Mouse (Mus musculus): Measurements from ENCODE around the gene Ngef. TPM values are rescaled to one million over a fixed set of nuclear protein-coding genes. Genes with fewer than 3 reads are reported as not detected.

The Ngef gene
- polyA plus RNA-seq, 1 experiment from 2014 or later: 0.34 TPM

DNA sequence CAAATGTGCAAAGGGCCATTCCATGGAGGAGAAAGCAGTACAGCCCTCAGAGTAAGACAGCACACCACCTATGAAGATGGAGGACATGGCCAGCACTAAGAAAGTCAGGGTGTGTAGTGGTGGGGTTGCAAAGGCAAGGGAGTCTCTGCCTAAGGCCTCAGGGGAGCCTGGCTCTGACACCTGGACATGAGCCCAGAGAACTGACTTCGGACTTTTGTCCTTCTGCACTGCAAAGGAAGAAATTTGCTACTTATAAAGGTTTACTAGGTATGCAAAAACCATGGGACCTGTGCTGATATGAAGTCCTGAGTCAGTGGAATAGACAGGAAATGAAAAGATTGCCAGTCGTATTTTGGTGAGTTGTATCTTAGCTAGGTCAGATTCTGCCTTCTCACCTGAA lies 28.1 kb upstream of the Ngef start:
- no peaks in the 10 kb centered on the region for H3K27me3 ChIP-seq
- H3K4me2 ChIP-seq: no peak overlapping the region
- H3K9me3 ChIP-seq (replicated peaks): no peaks in the 10 kb centered on the region
- no peak overlapping the region for H3K9ac ChIP-seq
- H3K27ac ChIP-seq: no peak overlapping the region
- 57% methylated on average over 2 of the region's 2 CpGs for WGBS
- H3K4me3 ChIP-seq: no peak overlapping the region
- H3K4me1 ChIP-seq (replicated peaks): no peaks in the 10 kb centered on the region
- no peak for ATAC-seq (replicated peaks; ENCODE audit: insufficient number of reproducible peaks, insufficient read depth, low FRiP score, low read depth)
- H3K36me3 ChIP-seq: no peaks in the 10 kb centered on the region

DNA sequence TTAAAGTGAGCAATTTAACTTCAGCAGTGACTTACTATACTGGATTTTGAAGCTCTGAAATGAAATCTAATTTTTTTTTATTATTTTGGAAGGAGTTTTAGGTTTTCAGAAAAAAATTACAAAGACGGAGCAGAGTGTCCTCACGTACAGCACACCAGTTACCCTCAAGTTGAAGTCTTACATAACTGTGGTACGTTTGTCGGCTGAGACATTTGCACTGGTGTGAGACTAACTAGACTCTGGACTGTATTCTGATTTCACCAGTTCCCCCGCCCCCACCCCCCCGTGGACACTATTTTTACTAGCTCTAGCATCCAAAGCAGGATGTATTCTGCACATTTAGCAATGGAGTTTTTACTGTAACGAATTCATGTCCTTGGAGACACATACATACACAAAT lies 26.9 kb upstream of the Ngef start:
- H3K4me3 ChIP-seq: no peak overlapping the region
- no peaks in the 10 kb centered on the region for H3K27me3 ChIP-seq
- H3K9me3 ChIP-seq (replicated peaks): no peaks in the 10 kb centered on the region
- WGBS: 70% methylated on average over 7 of the region's 7 CpGs
- no peak overlapping the region for H3K9ac ChIP-seq
- H3K4me1 ChIP-seq (replicated peaks): no peaks in the 10 kb centered on the region
- no peak for ATAC-seq (replicated peaks; ENCODE audit: insufficient number of reproducible peaks, insufficient read depth, low FRiP score, low read depth)
- no peak overlapping the region for H3K4me2 ChIP-seq
- H3K36me3 ChIP-seq: no peaks in the 10 kb centered on the region
- no peak overlapping the region for H3K27ac ChIP-seq

DNA sequence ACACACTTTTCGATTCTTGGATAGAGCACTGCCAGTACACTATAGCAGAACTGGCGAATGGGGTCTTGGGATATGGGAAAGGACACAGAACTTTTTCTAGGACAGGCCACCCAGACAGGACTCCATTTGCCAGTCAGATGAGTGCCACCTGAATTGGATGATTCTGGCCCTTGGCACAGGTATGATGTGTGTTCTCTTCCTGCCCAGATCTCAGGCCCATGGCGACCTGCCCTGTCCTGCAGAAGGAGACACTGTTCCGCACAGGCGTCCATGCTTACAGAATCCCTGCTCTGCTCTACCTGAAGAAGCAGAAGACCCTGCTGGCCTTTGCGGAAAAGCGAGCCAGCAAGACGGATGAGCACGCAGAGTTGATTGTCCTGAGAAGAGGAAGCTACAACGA lies 21.0 kb upstream of the Ngef start:
- Histone ChIP-seq H3K36me3 (no peaks in the 10 kb centered on the region), H3K4me2 (no peak overlapping the region), H3K4me1 (replicated peaks) (peaks cover 7% of the 10 kb centered on the region; the same call in 1 of the 2 replicates), H3K9me3 (replicated peaks) (no peaks in the 10 kb centered on the region), H3K4me3 (no peak overlapping the region), H3K27ac (no peak overlapping the region; the same call in 1 of the 2 replicates), H3K27me3 (no peaks in the 10 kb centered on the region), H3K9ac (no peak overlapping the region)
- ATAC-seq (replicated peaks; ENCODE audit: insufficient number of reproducible peaks, insufficient read depth, low FRiP score, low read depth): no peak
- 88% methylated on average over 10 of the region's 10 CpGs for WGBS

DNA sequence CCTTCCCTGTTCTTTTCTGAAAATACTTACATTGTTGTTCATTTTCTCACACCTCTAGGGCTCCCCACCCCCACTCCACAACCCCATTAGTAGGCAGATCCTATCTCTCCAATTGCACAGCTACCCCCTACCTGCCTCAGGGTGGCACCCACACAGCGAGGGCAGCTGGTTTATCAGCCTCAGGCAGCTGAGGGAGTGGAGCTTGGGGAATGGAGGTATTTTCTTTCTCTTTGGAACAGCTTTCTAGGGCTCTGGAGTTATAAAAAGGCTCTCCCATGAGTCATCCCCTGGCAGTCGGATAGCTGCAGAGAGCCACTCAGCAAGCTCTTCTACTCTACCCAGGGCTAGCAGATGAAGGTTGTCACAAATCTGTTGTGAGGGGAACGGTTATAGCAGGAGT lies 20.6 kb upstream of the Ngef start:
- Histone ChIP-seq H3K27ac (no peak overlapping the region; the same call in 1 of the 2 replicates), H3K36me3 (no peaks in the 10 kb centered on the region), H3K4me2 (no peak overlapping the region), H3K4me1 (replicated peaks) (peaks cover 7% of the 10 kb centered on the region; the same call in 1 of the 2 replicates), H3K9ac (no peak overlapping the region), H3K4me3 (no peak overlapping the region), H3K27me3 (no peaks in the 10 kb centered on the region), H3K9me3 (replicated peaks) (no peaks in the 10 kb centered on the region)
- ATAC-seq (replicated peaks; ENCODE audit: insufficient number of reproducible peaks, insufficient read depth, low FRiP score, low read depth): no peak
- WGBS: 31% methylated on average over 3 of the region's 3 CpGs

DNA sequence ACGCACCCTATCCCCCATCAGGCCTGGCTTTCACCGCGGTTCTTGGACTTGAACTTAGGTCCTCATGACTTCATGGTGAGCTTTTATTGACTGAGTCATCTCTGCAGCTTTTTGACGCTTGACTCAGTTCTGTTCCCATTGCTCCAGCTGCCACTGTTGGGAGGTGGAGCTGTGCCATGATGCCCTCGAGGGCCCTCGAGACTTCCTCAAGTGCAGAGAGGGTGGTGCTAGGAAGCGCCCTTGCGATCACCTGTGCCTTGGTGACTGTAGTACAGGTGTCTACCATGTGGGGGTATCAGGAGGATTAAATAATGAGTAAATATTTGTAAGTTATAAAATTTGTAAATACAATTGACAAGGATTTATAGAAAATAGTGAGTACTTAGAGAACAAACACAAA lies 16.3 kb upstream of the Ngef start:
- ATAC-seq (replicated peaks; ENCODE audit: insufficient number of reproducible peaks, insufficient read depth, low FRiP score, low read depth): no peak
- Histone ChIP-seq H3K4me2 (no peak overlapping the region), H3K27me3 (no peaks in the 10 kb centered on the region), H3K27ac (no peak overlapping the region), H3K4me1 (replicated peaks) (peaks cover 7% of the 10 kb centered on the region; the same call in 1 of the 2 replicates), H3K9ac (no peak overlapping the region), H3K36me3 (no peaks in the 10 kb centered on the region), H3K9me3 (replicated peaks) (no peaks in the 10 kb centered on the region), H3K4me3 (no peak overlapping the region)
- WGBS: 80% methylated on average over 8 of the region's 8 CpGs

DNA sequence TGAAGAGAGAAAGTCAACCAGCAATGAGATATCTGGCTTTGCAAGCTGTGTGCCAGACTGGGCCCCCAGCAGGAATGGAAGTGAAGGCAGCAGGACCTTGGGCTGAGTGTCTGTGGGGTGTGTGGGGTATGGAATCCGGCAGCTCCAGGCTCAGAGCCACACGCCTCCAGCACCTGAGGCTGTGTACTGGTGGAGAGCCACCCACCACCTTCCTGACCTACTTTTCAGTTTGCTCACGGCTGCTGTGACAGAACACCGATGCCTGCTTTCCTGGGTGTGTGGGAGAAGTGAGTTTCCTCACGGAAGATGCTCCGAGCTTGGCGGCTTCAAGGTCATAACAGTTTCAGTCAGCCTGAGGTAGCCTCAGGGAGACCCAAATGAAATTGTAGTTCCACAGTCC lies 15.5 kb upstream of the Ngef start:
- Histone ChIP-seq H3K36me3 (no peaks in the 10 kb centered on the region), H3K9ac (no peak overlapping the region), H3K27me3 (no peaks in the 10 kb centered on the region), H3K27ac (no peak overlapping the region), H3K4me2 (no peak overlapping the region), H3K4me1 (replicated peaks) (peaks cover 1% of the 10 kb centered on the region; the same call in 1 of the 2 replicates), H3K4me3 (no peak overlapping the region), H3K9me3 (replicated peaks) (no peaks in the 10 kb centered on the region)
- WGBS: 81% methylated on average over 7 of the region's 7 CpGs
- ATAC-seq (replicated peaks; ENCODE audit: insufficient number of reproducible peaks, insufficient read depth, low FRiP score, low read depth): no peak

DNA sequence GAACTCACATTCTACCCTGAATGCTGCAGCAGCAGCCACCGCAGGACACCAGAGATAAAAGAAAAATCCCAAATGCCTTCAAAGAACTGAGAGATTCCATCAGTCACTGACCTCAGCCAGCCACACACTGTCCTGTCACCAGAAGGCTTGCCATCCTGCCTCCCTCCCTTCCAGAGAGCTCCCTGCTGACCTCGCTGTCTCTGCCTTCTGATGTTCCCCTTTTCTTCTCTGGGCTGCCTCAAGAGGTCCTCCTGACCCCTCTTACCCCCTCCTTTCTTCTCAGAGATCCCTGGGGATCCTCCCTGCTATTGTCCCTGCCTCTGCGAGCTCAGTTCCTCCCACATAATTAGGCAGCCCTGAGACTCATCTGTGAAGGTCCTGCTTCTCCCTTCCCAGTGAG lies 7.2 kb upstream of the Ngef start:
- Histone ChIP-seq H3K4me2 (no peak overlapping the region), H3K4me3 (no peak overlapping the region), H3K4me1 (replicated peaks) (0 out of 2 replicates have a peak, but pooled peaks cover 3% of the 10 kb centered on the region), H3K9me3 (replicated peaks) (no peaks in the 10 kb centered on the region), H3K36me3 (no peaks in the 10 kb centered on the region), H3K27me3 (no peaks in the 10 kb centered on the region), H3K27ac (no peak overlapping the region), H3K9ac (no peak overlapping the region)
- 15% methylated on average over 3 of the region's 3 CpGs for WGBS
- ATAC-seq (replicated peaks; ENCODE audit: insufficient number of reproducible peaks, insufficient read depth, low FRiP score, low read depth): no peak

DNA sequence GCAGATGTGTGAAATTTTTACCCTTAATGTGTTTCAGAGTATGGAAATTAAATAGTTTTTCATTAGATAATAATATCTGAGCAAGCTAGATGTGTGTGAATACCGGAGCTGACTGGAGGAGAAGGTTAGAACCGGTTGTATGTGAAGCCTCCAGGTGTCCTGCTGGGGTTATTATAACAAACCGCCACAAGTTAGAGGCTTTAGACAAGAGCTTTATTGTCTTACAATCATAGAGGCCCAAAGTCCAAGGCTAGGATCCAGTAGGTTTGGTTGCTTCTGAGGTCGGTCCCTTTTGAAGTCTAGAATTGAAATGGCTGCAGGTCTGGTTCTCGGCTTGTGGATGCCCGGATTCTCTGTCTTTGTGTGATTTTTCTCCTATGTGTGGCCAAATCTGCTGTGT lies 5.3 kb upstream of the Ngef start:
- H3K9me3 ChIP-seq (replicated peaks): no peaks in the 10 kb centered on the region
- no peaks in the 10 kb centered on the region for H3K36me3 ChIP-seq
- H3K27me3 ChIP-seq: no peaks in the 10 kb centered on the region
- ATAC-seq (replicated peaks; ENCODE audit: insufficient number of reproducible peaks, insufficient read depth, low FRiP score, low read depth): no peak
- no peak overlapping the region for H3K27ac ChIP-seq
- H3K4me3 ChIP-seq: no peak overlapping the region
- 84% methylated on average over 6 of the region's 6 CpGs for WGBS
- H3K4me2 ChIP-seq: no peak overlapping the region
- peaks cover 7% of the 10 kb centered on the region for H3K4me1 ChIP-seq (replicated peaks)
- no peak overlapping the region for H3K9ac ChIP-seq

DNA sequence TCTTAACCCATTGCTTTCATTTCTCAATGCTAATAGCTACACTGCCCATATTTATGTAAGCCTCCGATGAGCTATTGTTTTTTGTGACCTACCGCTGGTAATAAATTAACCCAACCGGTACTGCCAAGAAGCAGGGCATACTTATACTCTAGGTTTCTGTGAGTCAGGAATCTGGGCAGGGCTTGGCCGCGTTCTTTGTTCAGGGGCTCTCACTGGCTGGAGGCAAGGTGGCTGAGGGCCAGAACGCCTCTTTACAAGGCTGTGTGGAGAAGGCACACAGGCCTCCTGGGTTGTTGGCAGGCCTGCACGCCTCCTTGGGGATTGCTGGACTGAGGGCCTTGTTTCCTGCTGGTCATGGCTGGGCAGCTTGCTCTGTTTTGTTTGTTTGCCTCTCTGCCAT lies 1.1 kb upstream of the Ngef start:
- peak overlapping the region; percentile 40 for H3K27ac ChIP-seq
- no peaks in the 10 kb centered on the region for H3K36me3 ChIP-seq
- H3K9ac ChIP-seq: no peak overlapping the region
- H3K4me1 ChIP-seq (replicated peaks): peaks cover 4% of the 10 kb centered on the region
- no peaks in the 10 kb centered on the region for H3K27me3 ChIP-seq
- H3K4me3 ChIP-seq: no peak overlapping the region
- no peak overlapping the region for H3K4me2 ChIP-seq
- WGBS: 46% methylated on average over 7 of the region's 7 CpGs
- peak; percentile 69; the same call in 1 of the 2 replicates for ATAC-seq (replicated peaks; ENCODE audit: insufficient number of reproducible peaks, insufficient read depth, low FRiP score, low read depth)
- no peaks in the 10 kb centered on the region for H3K9me3 ChIP-seq (replicated peaks)

DNA sequence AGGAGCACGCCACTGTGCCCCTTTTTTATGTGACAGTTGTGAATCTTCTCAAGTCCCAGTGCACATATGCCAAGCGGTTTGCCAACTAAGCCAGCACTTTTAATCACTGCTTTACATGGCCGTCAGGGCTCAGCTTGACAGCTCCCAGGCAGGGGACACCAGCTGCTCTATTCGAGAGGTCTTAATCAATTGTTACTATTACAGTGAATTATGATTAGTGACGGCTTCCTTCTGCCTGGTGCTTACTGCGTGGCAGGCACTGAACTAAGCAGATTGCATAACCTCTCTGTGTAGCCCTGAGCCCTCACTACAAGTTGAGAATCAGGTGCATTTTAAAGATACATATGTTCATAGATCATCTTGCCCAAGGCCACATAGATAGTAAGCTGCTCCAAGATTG lies 683 bp upstream of the Ngef start:
- no peak for ATAC-seq (replicated peaks; ENCODE audit: insufficient number of reproducible peaks, insufficient read depth, low FRiP score, low read depth)
- Histone ChIP-seq H3K9ac (no peak overlapping the region), H3K27me3 (no peaks in the 10 kb centered on the region), H3K9me3 (replicated peaks) (no peaks in the 10 kb centered on the region), H3K36me3 (no peaks in the 10 kb centered on the region), H3K4me3 (no peak overlapping the region), H3K4me1 (replicated peaks) (peaks cover 4% of the 10 kb centered on the region), H3K27ac (peak overlapping the region; percentile 5; the same call in 1 of the 2 replicates), H3K4me2 (no peak overlapping the region)
- 64% methylated on average over 6 of the region's 6 CpGs for WGBS

DNA sequence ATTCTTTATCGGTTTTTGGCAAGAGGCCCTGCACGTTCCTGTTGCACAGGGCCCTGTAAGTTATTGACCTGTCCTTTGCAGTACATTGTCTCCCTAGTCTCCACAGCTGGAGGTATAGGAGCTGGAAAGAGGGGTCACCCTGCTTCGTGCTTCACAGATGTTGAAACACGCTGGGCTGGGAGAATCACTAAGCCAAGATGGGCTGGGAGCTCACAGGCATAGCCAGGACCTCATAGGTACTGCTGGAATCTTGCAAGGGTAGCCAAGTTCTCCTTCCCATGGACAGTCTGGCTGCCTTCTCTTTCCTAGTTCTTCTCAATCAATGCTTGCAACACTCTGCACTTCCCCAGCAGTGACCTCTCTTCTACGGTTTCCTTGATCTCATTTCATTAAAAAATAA lies 409 bp downstream of the Ngef start:
- no peak overlapping the region for H3K4me3 ChIP-seq
- peaks cover 4% of the 10 kb centered on the region for H3K4me1 ChIP-seq (replicated peaks)
- no peak overlapping the region for H3K27ac ChIP-seq
- 66% methylated on average over 5 of the region's 5 CpGs for WGBS
- ATAC-seq (replicated peaks; ENCODE audit: insufficient number of reproducible peaks, insufficient read depth, low FRiP score, low read depth): no peak
- H3K9ac ChIP-seq: no peak overlapping the region
- no peaks in the 10 kb centered on the region for H3K27me3 ChIP-seq
- H3K4me2 ChIP-seq: no peak overlapping the region
- no peaks in the 10 kb centered on the region for H3K9me3 ChIP-seq (replicated peaks)
- no peaks in the 10 kb centered on the region for H3K36me3 ChIP-seq

DNA sequence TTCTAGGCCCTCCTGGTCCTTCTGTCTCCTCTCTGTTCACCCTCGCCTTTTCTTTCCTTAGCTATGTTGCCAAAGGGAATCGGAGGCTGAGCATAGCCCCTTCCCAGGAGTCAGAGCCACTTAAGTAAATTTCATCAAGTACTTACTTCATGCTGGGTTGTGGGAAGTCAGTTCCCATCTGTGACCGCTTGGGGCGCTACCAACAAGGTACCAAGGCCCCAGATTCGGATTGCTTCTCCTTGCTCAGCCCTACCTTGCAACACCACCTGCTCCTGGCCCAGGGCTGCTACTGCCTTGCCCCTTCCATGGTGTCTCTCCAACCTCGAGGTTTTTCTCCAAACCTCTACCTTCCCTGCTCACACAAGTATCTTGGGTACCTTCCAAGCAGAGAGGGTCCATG lies 5.3 kb downstream of the Ngef start:
- Histone ChIP-seq H3K36me3 (no peaks in the 10 kb centered on the region), H3K4me3 (no peak overlapping the region), H3K4me1 (replicated peaks) (no peaks in the 10 kb centered on the region), H3K9ac (no peak overlapping the region), H3K27me3 (peaks cover 12% of the 10 kb centered on the region), H3K27ac (no peak overlapping the region), H3K4me2 (no peak overlapping the region), H3K9me3 (replicated peaks) (no peaks in the 10 kb centered on the region)
- ATAC-seq (replicated peaks; ENCODE audit: insufficient number of reproducible peaks, insufficient read depth, low FRiP score, low read depth): no peak
- WGBS: 46% methylated on average over 6 of the region's 6 CpGs

All from heart, embryonic 15.5 days (tissue).